9 mouse cellular contexts compared by ENCODE assay signal in genomic region chr9:63982937-63983632, GRCm38 (mm10). TPM values are rescaled to one million over a fixed set of nuclear protein-coding genes. Genes with fewer than 3 reads are reported as not detected.
DNase-seq lines count a peak whose midpoint lies in the region; ATAC-seq and TF ChIP-seq lines count a peak whose summit lies in the region.
"Had no signal": no experiment of that assay in that cellular context is flagged by ENCODE, and none has a peak within 500 bp of the region (broad histone marks: within the 10 kb centered on the region; RNA-seq: fewer than 3 reads in every experiment).

No protein-coding gene starts in this region.

- ATAC-seq in forebrain, embryonic 11.5 days (replicated peaks; ENCODE audit: low FRiP score), result no peak
- ATAC-seq in embryonic facial prominence, embryonic 13.5 days (ENCODE audit: insufficient number of reproducible peaks, insufficient read depth, low FRiP score, low TSS enrichment, low read depth), result no peak

- no peak overlapping the region for H3K4me2 ChIP-seq in forebrain, embryonic 11.5 days (ENCODE audit: low read depth, low read length, severe bottlenecking)
- H3K4me2 ChIP-seq in embryonic facial prominence, embryonic 13.5 days, result no peak overlapping the region

- WGBS in forebrain, embryonic 10.5 days, result 72% methylated on average over 12 of the region's 12 CpGs
- 80% methylated on average over 12 of the region's 12 CpGs for WGBS in forebrain, embryonic 11.5 days
- WGBS in lung, adult 2 months, result 59% methylated on average over 12 of the region's 12 CpGs
- WGBS in embryonic facial prominence, embryonic 13.5 days, result 70% methylated on average over 12 of the region's 12 CpGs

- no peaks in the 10 kb centered on the region for H3K27me3 ChIP-seq in forebrain, embryonic 10.5 days (ENCODE audit: poor library complexity, severe bottlenecking)
- no peaks in the 10 kb centered on the region for H3K27me3 ChIP-seq in forebrain, embryonic 11.5 days (ENCODE audit: control insufficient read depth, insufficient read depth, low read length)
- no peaks in the 10 kb centered on the region for H3K27me3 ChIP-seq in embryonic facial prominence, embryonic 13.5 days

- peaks cover 83% of the 10 kb centered on the region for H3K4me1 ChIP-seq in forebrain, embryonic 10.5 days
- peaks cover 20% of the 10 kb centered on the region for H3K4me1 ChIP-seq in forebrain, embryonic 11.5 days (replicated peaks; ENCODE audit: control insufficient read depth, insufficient read depth, low read length)
- H3K4me1 ChIP-seq in lung, adult 2 months (ENCODE audit: control insufficient read depth, insufficient read depth, low read length), result peaks cover 45% of the 10 kb centered on the region
- peaks cover 97% of the 10 kb centered on the region for H3K4me1 ChIP-seq in embryonic facial prominence, embryonic 13.5 days

- TF ChIP-seq POLR2A in lung, adult 2 months (IDR thresholded peaks at IDR 0.05; ENCODE audit: borderline replicate concordance, extremely low read depth, low read depth, low read length), result no peak

- no peak for DNase-seq in forebrain, embryonic 10.5 days (ENCODE audit: extremely low spot score, low spot score)
- no peak for DNase-seq in forebrain, embryonic 11.5 days (ENCODE audit: low spot score)
- DNase-seq in lung, adult 2 months, result no peak
- DNase-seq in lung, postnatal 25 days (ENCODE audit: low spot score), result no peak
- DNase-seq in thymus, postnatal 14 days, result peak; percentile 32
- no peak for DNase-seq in right cerebral cortex, adult 2 months (ENCODE audit: low spot score in 2 of 2)
- DNase-seq in layer of hippocampus, postnatal 25 days (ENCODE audit: extremely low spot score in 1 of 2, low spot score in 1 of 2), result no peak
- DNase-seq: cerebellum, adult 9-10 months had no signal

- peak overlapping the region; percentile 74 for H3K27ac ChIP-seq in forebrain, embryonic 10.5 days
- no peak overlapping the region for H3K27ac ChIP-seq in forebrain, embryonic 11.5 days (ENCODE audit: low read depth, low read length)
- H3K27ac ChIP-seq in embryonic facial prominence, embryonic 13.5 days, result peak overlapping the region; percentile 61; the same call in 1 of the 2 replicates

- H3K36me3 ChIP-seq in forebrain, embryonic 10.5 days (replicated peaks), result peaks cover 15% of the 10 kb centered on the region
- H3K36me3 ChIP-seq in forebrain, embryonic 11.5 days (ENCODE audit: control insufficient read depth, insufficient read depth, low read length), result no peaks in the 10 kb centered on the region
- peaks cover 5% of the 10 kb centered on the region for H3K36me3 ChIP-seq in embryonic facial prominence, embryonic 13.5 days

- peak; percentile 26; the same call in 1 of the 2 replicates for TF ChIP-seq CTCF in lung, adult 2 months (IDR thresholded peaks at IDR 0.05; ENCODE audit: insufficient read depth, low read length)

- no peak overlapping the region for H3K4me3 ChIP-seq in forebrain, embryonic 10.5 days
- no peak overlapping the region for H3K4me3 ChIP-seq in forebrain, embryonic 11.5 days (ENCODE audit: low read depth, low read length)
- H3K4me3 ChIP-seq in lung, adult 2 months (replicated peaks; ENCODE audit: extremely low read depth, low read depth, low read length), result no peak overlapping the region
- H3K4me3 ChIP-seq in embryonic facial prominence, embryonic 13.5 days, result no peak overlapping the region

- H3K9me3 ChIP-seq in forebrain, embryonic 10.5 days, result no peaks in the 10 kb centered on the region
- no peaks in the 10 kb centered on the region for H3K9me3 ChIP-seq in forebrain, embryonic 11.5 days (ENCODE audit: control insufficient read depth, low read length)
- no peaks in the 10 kb centered on the region for H3K9me3 ChIP-seq in embryonic facial prominence, embryonic 13.5 days

- no peak overlapping the region for H3K9ac ChIP-seq in forebrain, embryonic 11.5 days (ENCODE audit: low read length)
- H3K9ac ChIP-seq in embryonic facial prominence, embryonic 13.5 days, result no peak overlapping the region; the same call in 1 of the 2 replicates

RNA-seq across cellular contexts. Expression of gene Smad6, which starts 38.8 kb away (rescaled TPM):
- 3.6 and 3.7 TPM in 2 replicates for polyA plus RNA-seq in forebrain, embryonic 10.5 days (2016; fragmentation: Nextera tagmentation; extraction: Ambion mirVana)
- polyA plus RNA-seq in forebrain, embryonic 11.5 days (2014; fragmentation: Nextera tagmentation; extraction: Ambion mirVana), result 6.5 and 7.4 TPM in 2 replicates
- polyA plus RNA-seq in lung, adult 2 months (2012; rRNA removed), result 260 and 369 TPM in 2 replicates
- 16.7 and 17.4 TPM in 2 replicates for polyA plus RNA-seq in embryonic facial prominence, embryonic 13.5 days (2015; fragmentation: Nextera tagmentation; extraction: Ambion mirVana)
- total RNA-seq in layer of hippocampus, postnatal 25 days (2021), result 1 to 10 TPM; 1.8 to 2.2 TPM

Comparison
In these comparisons a context has a peak if more than half of its experiments do, and no peak if none do; other contexts are left out.
1. RNA of gene Smad6, which starts 38.8 kb away (polyA plus RNA-seq): 260 to 369 TPM in lung, adult 2 months; 16.7 to 17.4 TPM in embryonic facial prominence, embryonic 13.5 days, 6.5 to 7.4 TPM in forebrain, embryonic 11.5 days and 3.6 to 3.7 TPM in forebrain, embryonic 10.5 days; every median in the first group is over 10 times any median in the second.